Comparison of ENCODE assay signal across 8 mouse cellular contexts in the genomic region with DNA sequence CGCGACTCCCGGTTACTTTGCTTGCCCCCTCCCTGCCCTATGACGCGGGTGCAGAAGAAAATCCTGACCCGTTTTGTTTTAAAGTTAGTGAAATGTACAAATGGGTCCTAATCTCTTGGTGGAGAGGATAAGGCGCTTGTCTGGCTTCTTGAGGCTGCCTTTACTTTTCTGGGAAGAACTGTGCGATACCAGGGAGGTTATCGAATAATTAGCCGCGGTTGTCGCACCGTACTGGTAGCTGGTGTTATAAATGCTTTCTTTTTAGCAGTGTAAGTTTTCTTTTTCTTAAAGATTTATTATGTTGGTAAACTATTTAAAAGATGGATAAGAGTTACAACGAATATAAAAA. TPM values are rescaled to one million over a fixed set of nuclear protein-coding genes. Genes with fewer than 3 reads are reported as not detected.
DNase-seq lines count a peak whose midpoint lies in the region; ATAC-seq and TF ChIP-seq lines count a peak whose summit lies in the region.

No protein-coding gene starts in this region.

- H3K9me3 ChIP-seq in heart, postnatal 0 days (replicated peaks; ENCODE audit: control insufficient read depth, low read length), result no peaks in the 10 kb centered on the region
- H3K9me3 ChIP-seq in forebrain, postnatal 0 days (ENCODE audit: low read length), result no peaks in the 10 kb centered on the region
- no peaks in the 10 kb centered on the region for H3K9me3 ChIP-seq in midbrain, embryonic 10.5 days (replicated peaks)

- no peak for TF ChIP-seq EP300 in heart, postnatal 0 days (IDR thresholded peaks at IDR 0.05; ENCODE audit: low read depth)

- no peak for ATAC-seq in heart, postnatal 0 days (ENCODE audit: insufficient read depth, low read depth)
- ATAC-seq in activated CD4-positive, CD25-positive, alpha-beta regulatory T cell, adult 4 months, result peak; percentile 2
- no peak; the same call in 1 of the 2 replicates for ATAC-seq in forebrain, postnatal 0 days

- H3K4me3 ChIP-seq in heart, postnatal 0 days (ENCODE audit: low read depth, low read length), result peak overlapping the region; percentile 94
- peak overlapping the region; percentile 93 for H3K4me3 ChIP-seq in forebrain, postnatal 0 days (ENCODE audit: low read depth, low read length)
- H3K4me3 ChIP-seq in midbrain, embryonic 10.5 days, result peak overlapping the region; percentile 81

- H3K4me2 ChIP-seq in heart, postnatal 0 days (ENCODE audit: low read depth, low read length), result peak overlapping the region; percentile 90
- H3K4me2 ChIP-seq in forebrain, postnatal 0 days (ENCODE audit: low read depth), result peak overlapping the region; percentile 77

- WGBS in heart, postnatal 0 days, result 2% methylated on average over 14 of the region's 14 CpGs
- WGBS in forebrain, postnatal 0 days, result under 1% methylated on average over 14 of the region's 14 CpGs
- 2% methylated on average over 14 of the region's 14 CpGs for WGBS in midbrain, embryonic 10.5 days

- H3K36me3 ChIP-seq in heart, postnatal 0 days (replicated peaks; ENCODE audit: control insufficient read depth, insufficient read depth, low read length), result peaks cover 7% of the 10 kb centered on the region
- peaks cover 5% of the 10 kb centered on the region; the same call in 1 of the 2 replicates for H3K36me3 ChIP-seq in forebrain, postnatal 0 days (ENCODE audit: insufficient read depth)
- peaks cover 7% of the 10 kb centered on the region for H3K36me3 ChIP-seq in midbrain, embryonic 10.5 days

- no peaks in the 10 kb centered on the region for H3K27me3 ChIP-seq in heart, postnatal 0 days (ENCODE audit: control insufficient read depth, insufficient read depth, low read length)
- no peaks in the 10 kb centered on the region for H3K27me3 ChIP-seq in forebrain, postnatal 0 days (ENCODE audit: insufficient read depth, low read length)
- no peaks in the 10 kb centered on the region for H3K27me3 ChIP-seq in midbrain, embryonic 10.5 days (ENCODE audit: low read depth, poor library complexity, severe bottlenecking)

- peak overlapping the region; percentile 86 for H3K27ac ChIP-seq in heart, postnatal 0 days (ENCODE audit: low read depth)
- H3K27ac ChIP-seq in forebrain, postnatal 0 days (ENCODE audit: low read depth, low read length), result peak overlapping the region; percentile 86
- H3K27ac ChIP-seq in midbrain, embryonic 10.5 days (replicated peaks), result peak overlapping the region; percentile 91

- no peak for DNase-seq in heart, postnatal 0 days (ENCODE audit: low spot score)
- DNase-seq in heart, adult 18-20 months, result no peak
- no peak for DNase-seq in forebrain, postnatal 0 days
- no peak for DNase-seq in midbrain, embryonic 10.5 days (ENCODE audit: low spot score)
- no peak for DNase-seq in gastrocnemius, postnatal 10 days
- DNase-seq in urinary bladder, postnatal 14 days (ENCODE audit: low spot score), result no peak
- no peak for DNase-seq in cerebellum, postnatal 4 days (ENCODE audit: low spot score in 2 of 2)

- H3K9ac ChIP-seq in heart, postnatal 0 days (replicated peaks; ENCODE audit: low read depth, low read length), result peak overlapping the region; percentile 85
- peak overlapping the region; percentile 80 for H3K9ac ChIP-seq in forebrain, postnatal 0 days

- no peak for TF ChIP-seq CTCF in heart, postnatal 0 days (IDR thresholded peaks at IDR 0.05; ENCODE audit: low read depth)
- no peak for TF ChIP-seq CTCF in forebrain, postnatal 0 days (IDR thresholded peaks at IDR 0.05; ENCODE audit: low read depth)

- H3K4me1 ChIP-seq in heart, postnatal 0 days (ENCODE audit: control insufficient read depth, insufficient read depth), result peaks cover 9% of the 10 kb centered on the region; the same call in 1 of the 2 replicates
- no peaks in the 10 kb centered on the region for H3K4me1 ChIP-seq in forebrain, postnatal 0 days (ENCODE audit: insufficient read depth)
- H3K4me1 ChIP-seq in midbrain, embryonic 10.5 days, result peaks cover 15% of the 10 kb centered on the region

RNA-seq across cellular contexts. Expression of a gene that starts 0.5 kb away (rescaled TPM):
- total RNA-seq in heart, postnatal 0 days (2014; rRNA removed; ENCODE audit: low replicate concordance), result 1.0 and 1.4 TPM in 2 replicates
- polyA plus RNA-seq in heart, postnatal 0 days (2015; fragmentation: Nextera tagmentation; extraction: Ambion mirVana), result 0.33 and 0.36 TPM in 2 replicates
- under 1 TPM; 0.77 to 0.87 TPM for total RNA-seq in heart, adult 18-20 months (2021)
- polyA plus RNA-seq in activated CD4-positive, CD25-positive, alpha-beta regulatory T cell, adult 4 months (2017; shearing (Covaris generic)), result under 1 TPM; 0.19 to 0.36 TPM
- 7.0 and 8.7 TPM in 2 replicates for total RNA-seq in forebrain, postnatal 0 days (2014; rRNA removed)
- polyA plus RNA-seq in forebrain, postnatal 0 days (2015; fragmentation: Nextera tagmentation; extraction: Ambion mirVana), result 1.3 and 3.0 TPM in 2 replicates
- 2.1 and 4.2 TPM in 2 replicates for polyA plus RNA-seq in midbrain, embryonic 10.5 days (2016; fragmentation: Nextera tagmentation; extraction: Ambion mirVana)
- under 1 TPM; 0.38 to 0.52 TPM for total RNA-seq in gastrocnemius, postnatal 10 days (2021)

RNA-seq across cellular contexts. Expression of a gene that starts 7.1 kb away (rescaled TPM):
- 3.8 and 6.5 TPM in 2 replicates for total RNA-seq in heart, postnatal 0 days (2014; rRNA removed; ENCODE audit: low replicate concordance)
- 3.5 and 4.3 TPM in 2 replicates for polyA plus RNA-seq in heart, postnatal 0 days (2015; fragmentation: Nextera tagmentation; extraction: Ambion mirVana)
- total RNA-seq in heart, adult 18-20 months (2021), result 10 to 100 TPM; 12.2 to 19.0 TPM
- 1 to 10 TPM; 5.0 to 6.4 TPM for polyA plus RNA-seq in activated CD4-positive, CD25-positive, alpha-beta regulatory T cell, adult 4 months (2017; shearing (Covaris generic))
- 1.6 and 1.9 TPM in 2 replicates for total RNA-seq in forebrain, postnatal 0 days (2014; rRNA removed)
- polyA plus RNA-seq in forebrain, postnatal 0 days (2015; fragmentation: Nextera tagmentation; extraction: Ambion mirVana), result 1.3 and 1.4 TPM in 2 replicates
- 2.4 and 2.5 TPM in 2 replicates for polyA plus RNA-seq in midbrain, embryonic 10.5 days (2016; fragmentation: Nextera tagmentation; extraction: Ambion mirVana)
- total RNA-seq in gastrocnemius, postnatal 10 days (2021), result 1 to 10 TPM; 3.2 to 3.4 TPM
